Mouse (Mus musculus): Measurements from ENCODE around the gene Fcrla. TPM values are rescaled to one million over a fixed set of nuclear protein-coding genes. Genes with fewer than 3 reads are reported as not detected.
"Not testable (repeated sequence)": the region's sequence is repeated elsewhere in the genome, so short reads cannot be mapped to it uniquely, and the experiment has no call there.

The Fcrla gene
- not detected for total RNA-seq (2021)
- long read RNA-seq = 0 reads

DNA sequence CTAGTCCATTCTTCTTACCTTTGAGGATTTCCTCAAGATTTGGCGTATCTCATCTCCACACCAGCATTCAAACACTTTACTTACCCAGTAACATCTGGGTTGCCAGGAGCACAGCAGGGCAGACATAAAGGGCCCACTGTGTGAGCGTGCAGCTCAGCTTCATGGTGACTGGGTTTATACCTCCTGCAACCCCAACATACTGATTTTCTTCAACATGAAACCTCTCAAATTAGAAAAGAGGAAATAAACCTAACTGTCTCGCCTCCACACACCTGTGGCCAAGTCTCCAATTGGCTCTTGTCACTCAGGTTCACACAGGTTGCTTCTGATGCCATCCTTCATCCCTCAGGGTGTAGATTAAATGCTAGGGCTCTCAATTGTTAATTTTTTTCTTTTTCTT, at the start of gene Fcrla:
Gene Fcrla (minus strand): TSS at position 206 of the 400 bp plus-strand sequence.
- no peak for DNase-seq (ENCODE audit: low spot score in 2 of 2)

DNA sequence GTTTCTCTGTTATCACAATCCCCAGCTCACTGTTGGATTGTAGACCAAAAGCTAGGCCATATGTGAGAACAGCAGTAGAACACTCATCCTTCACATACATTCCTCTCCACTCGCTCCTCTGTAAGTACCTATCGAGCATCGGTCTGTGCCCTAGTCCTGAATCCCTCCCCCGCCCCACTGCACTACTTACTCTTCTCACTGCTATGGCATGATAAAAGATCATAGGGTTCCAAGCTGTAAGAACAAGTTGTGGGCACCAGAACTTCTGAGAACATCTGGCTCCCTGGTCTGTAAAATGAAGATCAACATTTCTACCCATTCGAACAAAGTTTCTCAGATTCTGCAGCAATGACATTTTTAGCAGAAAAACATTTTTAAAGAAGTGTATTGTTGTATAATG, 49.1 kb upstream of the Fcrla start, which contains the start of gene Fcgr2b:
Gene Fcgr2b (minus strand): TSS at position 101 of the 400 bp plus-strand sequence.
- no peak for DNase-seq (ENCODE audit: low spot score in 2 of 2)

DNA sequence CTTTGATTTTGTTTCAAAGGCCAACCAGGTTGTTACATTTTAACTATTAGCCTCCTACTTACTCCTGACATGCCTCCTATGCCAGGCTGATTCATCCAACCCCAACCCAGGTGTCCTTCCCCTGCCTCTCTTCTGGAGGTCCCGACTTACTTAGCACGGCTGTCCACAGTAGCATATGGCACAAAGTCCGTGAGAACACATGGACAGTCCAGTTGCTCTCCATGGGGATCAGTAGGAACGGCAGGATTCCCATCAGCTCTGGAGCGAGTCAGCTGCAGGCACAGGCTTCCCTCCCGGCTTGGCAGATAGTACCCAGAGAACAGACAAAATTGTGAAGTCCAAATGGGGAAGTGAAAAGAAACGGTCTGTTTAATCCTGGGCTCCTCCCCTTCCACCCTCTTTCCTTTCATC, 48.4 kb upstream of the Fcrla start:
- DNase-seq (ENCODE audit: low spot score in 2 of 2) = peak; percentile 30 to 31

DNA sequence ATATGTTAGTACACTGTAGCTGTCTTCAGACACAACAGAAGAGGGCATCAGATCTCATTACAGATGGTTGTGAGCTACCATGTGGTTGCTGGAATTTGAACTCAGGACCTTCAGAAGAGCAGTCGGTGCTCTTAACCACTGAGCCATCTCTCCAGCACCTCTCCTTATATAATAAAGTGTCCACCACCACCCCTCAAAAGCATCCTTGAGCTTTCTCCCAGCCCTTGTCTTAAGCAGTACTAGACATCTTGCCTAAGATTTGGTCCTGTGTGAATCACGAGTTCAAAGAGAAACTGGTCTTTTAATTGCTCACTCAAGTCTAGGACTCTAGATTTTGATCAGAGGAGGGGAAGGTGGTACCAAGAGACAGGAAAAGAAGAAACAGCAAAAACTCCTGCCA, 48.0 kb upstream of the Fcrla start:
- DNase-seq (ENCODE audit: low spot score in 2 of 2) = not testable (repeated sequence)

DNA sequence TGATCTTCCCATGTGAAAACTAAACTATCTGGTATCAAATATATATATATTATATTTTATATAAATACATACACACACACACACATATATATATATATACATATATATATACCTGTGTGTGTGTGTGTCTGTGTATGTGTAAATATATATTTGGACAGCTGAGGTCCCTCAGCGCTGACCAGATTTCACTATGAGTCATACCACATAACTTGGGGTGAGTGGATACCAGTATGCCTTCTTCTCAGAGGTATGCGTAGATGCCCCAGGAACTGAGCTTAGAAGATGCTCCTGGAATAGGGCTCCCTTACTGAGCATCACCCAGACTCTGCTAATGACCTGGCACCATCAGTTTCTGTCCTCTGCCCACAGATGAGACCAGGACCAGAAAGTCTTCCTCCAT, 47.4 kb upstream of the Fcrla start:
- DNase-seq (ENCODE audit: low spot score in 2 of 2) = no peak

DNA sequence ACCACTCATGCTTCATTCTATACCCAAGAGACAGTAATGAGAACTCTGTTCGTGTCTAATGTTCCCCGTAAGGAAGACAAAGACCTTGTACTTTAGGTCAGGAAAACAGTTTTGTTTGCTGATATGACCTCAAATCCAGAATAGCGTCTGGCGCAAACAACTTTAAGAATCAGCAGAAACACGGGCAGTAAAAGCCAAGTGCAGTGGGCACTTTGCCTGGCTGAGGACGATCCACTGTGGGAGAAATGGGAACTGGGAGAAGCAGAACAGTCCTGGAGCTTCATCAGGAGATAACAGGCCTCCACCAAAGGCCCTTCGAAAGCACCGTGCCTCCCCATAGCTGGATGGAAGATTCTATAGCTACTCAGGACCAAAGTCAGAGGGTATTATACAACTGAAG, 46.8 kb upstream of the Fcrla start:
- DNase-seq (ENCODE audit: low spot score in 2 of 2) = no peak

DNA sequence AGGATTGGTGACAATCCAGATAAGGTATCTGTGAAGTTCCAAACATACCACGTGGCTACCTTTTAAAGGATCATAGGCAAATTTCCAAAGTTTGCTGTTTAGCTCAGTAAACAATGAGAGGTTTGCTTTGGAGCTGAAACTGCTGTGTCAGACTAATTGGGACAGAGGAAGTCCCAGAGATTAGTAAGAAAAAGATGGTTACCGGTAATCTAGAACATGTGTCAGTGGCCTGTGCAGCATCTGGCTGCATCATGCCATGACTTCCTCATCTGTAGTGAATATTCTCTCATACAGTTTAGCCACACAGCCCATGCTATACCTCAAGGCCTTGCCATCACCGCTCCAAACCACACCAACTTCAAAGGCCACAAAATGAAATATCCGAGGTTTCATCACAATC, 45.6 kb upstream of the Fcrla start:
- DNase-seq (ENCODE audit: low spot score in 2 of 2) = no peak

DNA sequence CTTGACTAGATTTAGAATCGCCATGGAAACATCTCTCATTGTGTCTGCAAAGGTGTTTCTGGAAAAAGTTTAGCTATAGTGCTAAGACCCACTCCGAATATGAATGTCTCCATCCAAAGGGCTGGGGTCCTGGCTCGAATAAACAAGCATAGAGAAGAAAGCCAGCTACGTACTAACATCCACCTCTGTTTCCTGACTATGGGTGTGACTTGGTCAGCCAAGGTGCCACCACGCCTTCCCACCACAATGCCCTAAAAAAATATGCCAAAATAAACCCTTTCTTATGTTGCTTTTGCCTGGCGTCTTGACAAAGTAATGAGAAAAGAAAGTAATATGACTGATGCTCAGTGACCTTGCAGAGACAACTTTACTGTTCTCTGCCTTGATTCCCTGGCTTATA, 45.1 kb upstream of the Fcrla start:
- DNase-seq (ENCODE audit: low spot score in 2 of 2) = no peak

DNA sequence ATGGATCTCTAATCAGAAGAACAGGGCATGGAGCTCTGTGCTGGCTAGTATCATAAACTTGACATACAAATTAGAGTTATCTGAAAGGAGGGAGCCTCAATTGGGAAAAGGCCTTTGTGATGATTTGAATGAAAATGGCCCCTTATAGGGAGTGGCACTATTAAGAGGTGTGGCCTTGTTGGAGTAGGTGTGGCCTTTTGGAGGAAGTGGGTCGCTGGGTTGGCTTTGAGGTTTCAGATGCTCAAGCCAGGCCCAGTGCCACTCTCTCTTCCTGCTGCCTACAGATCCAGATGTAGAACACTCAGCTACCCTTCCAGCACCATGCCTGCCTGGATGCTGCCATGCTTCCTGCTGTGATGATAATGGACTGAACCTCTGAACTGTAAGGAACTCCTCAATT, 41.2 kb upstream of the Fcrla start:
- DNase-seq (ENCODE audit: low spot score in 2 of 2) = no peak

DNA sequence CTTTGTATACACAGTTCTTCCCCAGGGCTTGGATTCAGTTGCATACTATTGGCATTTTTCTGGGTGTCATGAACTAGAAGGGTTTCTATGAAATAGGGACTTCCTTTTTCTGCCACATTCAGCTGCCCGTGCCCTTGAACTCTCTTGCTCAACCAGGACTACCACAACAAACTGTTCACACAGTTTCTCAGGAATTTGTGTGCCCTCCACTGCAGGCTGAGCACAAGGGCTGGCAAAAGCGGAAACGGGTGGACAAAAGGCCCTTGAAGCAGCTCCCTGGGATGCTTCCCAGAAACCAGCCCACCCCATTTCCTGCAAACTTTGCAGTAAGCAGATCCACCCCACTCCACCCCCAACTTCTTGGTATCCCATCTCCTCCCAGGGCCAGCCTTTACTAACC, 40.2 kb upstream of the Fcrla start:
- DNase-seq (ENCODE audit: low spot score in 2 of 2) = no peak

DNA sequence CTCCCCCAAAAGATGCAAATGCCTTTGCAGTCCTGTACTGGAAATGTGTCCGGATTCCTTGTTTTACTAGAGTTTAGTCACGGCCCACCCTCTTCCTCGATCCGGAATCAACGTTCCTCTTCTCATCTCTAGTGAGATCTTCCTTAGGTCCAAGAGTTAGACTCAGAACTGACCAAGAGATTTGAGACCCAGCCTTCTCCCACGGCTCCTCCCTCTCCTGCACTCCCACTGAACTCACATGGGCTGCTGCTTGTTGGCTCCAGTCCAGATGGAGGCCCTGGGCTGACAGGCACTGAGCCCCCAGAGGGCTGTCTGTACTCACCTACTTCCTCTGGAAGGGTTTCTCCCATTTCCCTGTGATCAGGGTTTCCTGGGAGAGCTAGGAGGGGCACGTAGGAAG, 35.7 kb upstream of the Fcrla start:
- DNase-seq (ENCODE audit: low spot score in 2 of 2) = no peak

DNA sequence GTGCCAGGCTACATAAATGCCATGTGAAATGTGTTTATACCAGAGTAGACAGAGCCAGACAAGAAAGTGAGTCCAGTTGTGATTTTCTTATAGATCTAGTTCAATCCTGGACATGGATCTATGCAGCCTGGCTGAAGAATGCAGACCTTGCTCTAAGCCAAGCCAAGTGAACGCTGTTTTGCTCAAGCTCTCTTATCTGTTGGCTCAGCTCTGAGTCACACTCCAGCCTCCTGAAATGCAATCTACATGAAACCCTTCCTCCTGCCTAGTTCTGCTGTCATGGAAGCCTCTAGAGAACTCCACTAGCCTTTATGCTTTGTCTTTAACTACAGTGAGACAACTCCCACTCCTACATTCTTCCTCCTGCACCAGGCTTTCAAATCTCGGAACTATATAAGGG, 34.9 kb upstream of the Fcrla start:
- DNase-seq (ENCODE audit: low spot score in 2 of 2) = no peak

DNA sequence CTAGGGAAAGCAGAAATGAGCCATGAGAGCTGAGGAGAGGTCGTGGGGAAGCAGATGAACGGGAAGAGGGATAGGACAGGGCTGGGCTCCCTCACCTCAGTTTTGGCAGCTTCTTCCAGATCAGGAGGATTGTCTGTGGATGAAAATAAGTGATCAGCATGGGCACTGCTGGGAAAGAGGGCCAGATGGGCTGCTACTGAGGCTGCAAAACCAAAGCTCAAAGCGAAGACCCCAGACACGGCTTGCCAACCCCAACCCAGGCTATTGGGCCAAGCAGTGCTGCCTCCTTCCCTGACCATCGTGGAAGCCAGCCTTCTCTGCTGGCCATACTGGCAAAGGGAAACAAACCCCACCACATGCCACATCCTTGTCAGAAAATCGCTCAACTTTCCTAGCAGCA, 33.7 kb upstream of the Fcrla start:
- no peak for DNase-seq (ENCODE audit: low spot score in 2 of 2)

DNA sequence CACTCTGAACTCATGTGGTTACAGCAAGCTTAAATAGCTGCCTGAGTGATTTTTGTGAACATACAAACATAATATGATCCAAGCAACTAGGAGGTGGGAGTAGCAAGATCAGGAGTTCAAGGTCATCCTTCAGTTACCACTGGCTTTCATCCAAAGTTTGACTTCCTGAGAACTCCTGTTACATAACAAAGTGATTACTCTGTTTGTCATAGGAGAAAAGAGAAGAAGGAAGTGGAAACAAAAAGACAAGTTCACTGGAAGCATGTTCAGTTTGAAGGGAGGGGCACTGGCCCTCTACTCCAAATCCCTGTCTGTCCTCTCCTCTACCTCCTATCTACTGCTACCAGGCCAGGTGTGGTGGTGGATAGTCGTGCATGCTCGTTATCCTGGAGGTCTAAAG, 32.4 kb upstream of the Fcrla start:
- DNase-seq (ENCODE audit: low spot score in 2 of 2) = no peak

DNA sequence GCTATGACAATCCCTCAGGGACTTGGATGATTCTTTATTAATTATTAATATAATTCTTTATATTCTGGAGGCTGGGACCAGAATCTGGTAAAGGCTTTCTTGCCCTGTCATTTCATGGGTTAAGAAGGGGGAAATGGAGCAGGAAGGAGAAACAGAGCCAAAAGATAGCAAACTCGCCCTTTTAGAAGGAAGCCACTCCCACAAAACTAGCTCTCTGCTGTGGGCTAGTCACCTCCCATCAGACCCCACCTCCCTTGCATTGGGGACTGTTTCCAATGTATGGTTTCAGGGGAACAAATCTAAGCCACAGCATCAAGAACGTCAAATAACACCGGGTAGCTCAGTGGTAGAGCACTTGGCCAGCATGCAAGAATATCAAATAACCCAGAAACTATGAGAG, 30.8 kb upstream of the Fcrla start:
- no peak for DNase-seq (ENCODE audit: low spot score in 2 of 2)

DNA sequence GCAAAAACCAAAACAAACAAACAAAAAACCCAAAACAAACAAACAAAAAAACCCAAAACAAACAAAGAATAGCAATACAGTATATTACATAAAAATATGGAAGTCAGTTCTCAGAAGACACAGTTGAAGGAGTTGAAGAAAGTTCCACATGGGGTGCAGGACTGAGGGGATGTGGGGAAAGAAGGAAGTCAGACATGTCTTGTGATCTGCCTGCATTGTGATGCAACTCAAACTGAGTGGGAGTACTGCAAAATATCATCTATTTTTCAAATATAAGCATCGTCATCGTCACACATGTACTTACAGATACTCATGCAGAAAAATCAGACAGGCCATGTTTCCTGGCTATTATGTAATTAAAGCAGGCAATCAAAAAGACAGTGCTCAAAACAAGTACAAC, 25.8 kb upstream of the Fcrla start:
- no peak for DNase-seq (ENCODE audit: low spot score in 2 of 2)

DNA sequence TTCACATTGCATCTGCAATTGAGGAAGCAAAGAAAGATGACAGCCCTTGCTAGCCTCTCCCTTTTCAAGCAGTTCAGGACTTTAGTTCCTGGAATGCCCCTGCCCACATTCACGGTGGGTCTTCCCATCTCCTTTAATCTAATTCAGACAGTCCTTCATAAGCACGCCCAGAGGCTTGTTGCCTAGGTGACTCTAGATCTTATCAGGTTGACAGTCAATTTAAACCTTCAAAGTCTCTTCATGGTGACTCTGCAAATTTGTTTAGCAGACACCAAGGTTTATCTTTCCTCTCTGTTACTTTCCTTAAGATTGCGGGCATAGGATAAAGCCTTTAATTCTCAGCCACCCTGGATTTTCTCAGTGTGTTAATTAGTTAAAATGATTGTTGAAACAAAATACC, 23.4 kb upstream of the Fcrla start:
- DNase-seq (ENCODE audit: low spot score in 2 of 2) = no peak

DNA sequence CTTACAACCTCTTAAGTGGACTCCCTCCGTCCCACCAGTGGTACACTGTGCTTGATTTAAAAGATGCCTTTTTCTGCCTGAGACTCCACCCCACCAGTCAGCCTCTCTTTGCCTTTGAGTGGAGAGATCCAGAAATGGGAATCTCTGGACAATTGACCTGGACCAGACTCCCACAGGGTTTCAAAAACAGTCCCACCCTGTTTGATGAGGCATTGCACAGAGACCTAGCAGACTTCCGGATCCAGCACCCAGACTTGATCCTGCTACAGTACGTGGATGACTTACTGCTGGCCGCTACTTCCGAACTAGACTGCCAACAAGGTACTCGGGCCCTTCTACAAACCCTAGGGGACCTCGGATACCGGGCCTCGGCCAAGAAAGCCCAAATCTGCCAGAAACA, 17.5 kb upstream of the Fcrla start:
- DNase-seq (ENCODE audit: low spot score in 2 of 2) = not testable (repeated sequence)

DNA sequence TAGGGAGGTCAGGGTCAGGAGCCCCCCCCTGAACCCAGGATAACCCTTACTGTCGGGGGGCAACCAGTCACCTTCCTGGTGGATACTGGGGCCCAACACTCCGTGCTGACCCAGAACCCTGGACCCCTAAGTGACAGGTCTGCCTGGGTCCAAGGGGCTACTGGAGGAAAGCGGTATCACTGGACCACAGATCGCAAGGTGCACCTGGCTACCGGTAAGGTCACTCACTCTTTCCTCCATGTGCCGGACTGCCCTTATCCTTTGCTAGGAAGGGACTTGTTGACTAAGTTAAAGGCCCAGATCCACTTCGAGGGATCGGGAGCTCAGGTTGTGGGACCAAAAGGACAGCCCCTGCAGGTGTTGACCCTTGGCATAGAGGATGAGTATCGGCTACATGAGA, 16.8 kb upstream of the Fcrla start:
- not testable (repeated sequence) for DNase-seq (ENCODE audit: low spot score in 2 of 2)

DNA sequence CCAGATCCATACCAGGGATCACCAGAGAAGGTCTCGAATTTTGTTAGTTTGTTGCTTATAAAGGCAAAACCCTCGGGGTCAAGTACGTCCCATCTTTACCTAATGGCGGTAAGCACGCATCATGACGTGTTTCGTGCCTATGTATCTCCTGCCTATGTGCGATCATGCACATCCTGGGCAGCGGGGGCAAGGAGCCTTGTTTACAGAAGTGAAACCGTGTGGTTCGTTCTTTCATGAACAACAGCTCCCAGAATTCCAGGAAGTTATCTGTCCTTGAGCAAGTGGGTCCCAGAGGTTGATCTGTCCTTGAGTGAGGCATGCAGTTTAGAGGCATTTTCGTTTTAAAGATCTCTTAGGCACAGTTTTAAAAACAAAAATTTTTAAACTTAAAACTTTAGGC, 11.9 kb upstream of the Fcrla start:
- no peak for DNase-seq (ENCODE audit: low spot score in 2 of 2)

DNA sequence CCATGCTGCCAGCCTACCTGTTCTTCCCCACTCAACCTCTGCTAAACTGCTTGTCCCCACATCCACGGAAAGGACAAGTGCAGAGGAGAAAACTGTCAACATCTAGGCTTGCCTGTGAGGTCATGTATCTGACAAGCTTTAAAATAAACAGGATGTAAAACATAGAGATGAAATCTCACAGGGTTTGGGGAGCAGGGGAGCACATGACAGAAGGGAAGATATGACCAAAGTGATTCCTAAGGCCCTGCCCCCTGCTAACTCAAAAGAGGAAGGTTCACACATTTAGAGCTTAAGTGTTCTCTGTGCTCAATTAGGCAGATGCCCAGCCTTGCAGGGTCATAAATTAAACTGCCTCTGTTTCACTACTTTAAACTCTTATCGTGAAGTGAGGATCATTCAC, 7.0 kb upstream of the Fcrla start:
- no peak for DNase-seq (ENCODE audit: low spot score in 2 of 2)

DNA sequence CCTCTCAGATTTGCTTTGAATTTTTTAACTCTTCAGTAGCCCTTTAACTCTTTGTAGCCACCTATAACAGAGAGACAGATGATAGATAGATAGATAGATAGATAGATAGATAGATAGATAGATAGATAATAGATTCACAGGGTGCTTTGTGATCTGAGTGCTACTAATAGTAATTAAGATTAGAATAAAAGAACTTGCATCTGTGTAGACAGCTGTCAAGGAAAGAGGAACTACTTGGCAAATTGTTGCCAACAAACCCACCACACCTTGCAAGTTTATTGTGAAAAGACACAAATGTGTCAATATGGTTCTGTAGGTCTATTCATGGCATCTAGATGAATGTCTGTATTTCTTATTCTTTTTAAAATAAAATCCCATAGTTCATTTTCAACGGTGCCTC, 6.6 kb upstream of the Fcrla start:
- DNase-seq (ENCODE audit: low spot score in 2 of 2) = no peak

DNA sequence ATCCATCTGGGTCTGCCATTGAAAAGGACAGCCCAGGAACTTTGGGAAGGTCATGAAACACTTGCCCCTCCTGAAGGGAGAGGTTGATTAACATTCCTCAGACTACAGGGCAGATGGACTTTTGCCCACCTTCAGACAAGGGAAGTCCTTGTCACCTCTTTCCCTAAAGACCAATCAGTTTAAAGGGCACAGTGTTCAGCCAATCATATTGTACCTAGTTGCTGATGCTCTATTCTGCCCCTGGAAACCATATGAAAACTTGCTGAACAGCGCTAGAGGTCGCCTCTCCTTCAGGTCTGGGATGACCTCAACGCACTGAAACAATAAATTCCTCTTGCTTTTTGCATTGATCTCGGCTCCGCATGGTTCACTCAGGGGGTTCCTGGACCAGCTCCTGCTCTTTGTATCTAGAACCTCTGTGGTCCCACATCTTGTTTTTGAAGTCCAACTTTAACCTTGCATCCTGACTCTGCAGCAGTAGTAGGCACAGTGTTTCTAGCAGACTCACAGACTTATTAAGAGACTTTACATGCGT, 6.1 kb upstream of the Fcrla start:
- DNase-seq (ENCODE audit: low spot score in 2 of 2) = no peak

DNA sequence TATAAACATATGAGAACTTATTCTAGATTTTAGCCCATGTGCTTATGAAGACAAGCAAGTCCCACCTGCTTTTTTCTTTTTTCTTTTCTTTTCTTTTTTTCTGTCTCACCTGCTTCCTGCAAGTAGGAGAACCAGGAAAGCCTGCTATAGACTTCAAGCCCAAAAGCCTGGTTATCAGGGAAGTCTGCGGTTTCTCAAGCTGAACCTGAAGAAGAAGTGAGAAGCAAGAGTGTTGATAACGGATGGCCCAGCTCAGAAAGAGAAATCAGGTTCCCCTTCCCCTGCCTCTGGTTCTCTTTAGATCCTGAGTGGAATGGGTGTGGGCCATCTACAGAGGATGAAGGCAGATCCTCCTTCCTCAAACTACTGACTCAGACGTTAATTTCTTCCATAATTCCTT, 4.7 kb upstream of the Fcrla start:
- DNase-seq (ENCODE audit: low spot score in 2 of 2) = no peak
